Mouse (Mus musculus) spleen, adult 2 months (tissue): ENCODE measurements around the gene Pigt.

Experiments used
- CTCF ChIP-seq: fragments of 200-500 bp; IDR thresholded peaks from 2 replicates; pipeline ENCODE4 v1.5.1; 2011; ENCODE audit warnings: mild to moderate bottlenecking, inconsistent platforms; ENCODE audit not compliant: insufficient read depth, insufficient read length, insufficient replicate concordance; ENCODE audit errors: extremely low read depth
- POLR2A ChIP-seq: fragments of 200-500 bp; IDR thresholded peaks from 2 replicates; pipeline ENCODE4 v1.6.1; 2011; ENCODE audit warnings: low read depth, low read length, inconsistent platforms

DNA sequence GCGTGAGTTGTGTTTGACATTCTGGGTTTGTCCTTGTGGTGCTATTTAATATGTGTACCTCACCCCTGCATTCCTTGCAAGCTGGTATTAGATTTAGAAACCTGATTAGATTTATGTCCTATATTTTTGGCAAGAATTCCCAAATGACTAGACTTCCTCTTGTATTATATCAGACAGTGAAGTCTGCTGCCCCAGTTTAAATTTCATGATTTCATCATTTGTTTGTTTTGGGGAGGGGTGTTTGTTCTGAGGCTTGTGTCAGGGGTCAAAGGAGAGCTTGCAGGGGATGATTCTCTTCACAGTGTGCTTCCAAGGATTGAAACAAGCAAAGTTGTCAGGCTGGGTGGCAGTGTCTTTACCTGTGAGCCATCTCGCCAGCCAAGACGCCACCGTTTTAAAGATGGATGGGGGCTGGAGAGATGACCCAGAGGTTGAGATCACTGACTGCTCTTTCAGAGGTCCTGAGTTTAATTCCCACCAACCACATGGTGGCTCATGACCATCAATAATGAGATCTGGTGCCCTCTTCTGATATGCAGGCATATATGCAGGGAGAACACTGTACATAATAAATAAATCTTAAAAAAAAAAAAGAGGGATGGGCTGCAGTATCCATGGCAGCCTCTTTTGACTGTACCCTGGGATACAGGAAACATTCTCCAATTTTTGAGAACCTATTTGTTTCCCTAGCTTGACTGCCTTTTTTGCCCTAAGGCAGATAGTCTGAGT, 8.5 kb downstream of the Pigt start:
- TF ChIP-seq CTCF (no peak), POLR2A (no peak)
